Mouse (Mus musculus): ENCODE results near the gene Specc1. TPM values are rescaled to one million over a fixed set of nuclear protein-coding genes. Genes with fewer than 3 reads are reported as not detected.

The Specc1 gene
- total RNA-seq, 2 experiments from 2014 or later = 91.4 to 93.9 TPM

Other genes starting within 250 kb of the Specc1 start
- under 1 TPM; 0.36 to 0.37 TPM for gene Slc5a10, start 235.9 kb upstream of the Specc1 start, total RNA-seq (2021)
- 10 to 100 TPM; 45.1 to 49.5 TPM for gene Prpsap2, start 194.7 kb upstream of the Specc1 start, total RNA-seq (2021)
- gene Ulk2, start 101.7 kb upstream of the Specc1 start, total RNA-seq (2021) = 10 to 100 TPM; 68.5 to 71.2 TPM
- 10 to 100 TPM; 36.1 to 37.6 TPM for gene Akap10, start 26.5 kb upstream of the Specc1 start, total RNA-seq (2021)